Mouse (Mus musculus) frontal cortex, postnatal 25 days (tissue): ENCODE data around the gene Glo1.

Source experiments
- DNase-seq, 2 experiments: peaks; one replicate each; pipeline ENCODE4 v3.0.0; 2022; ENCODE audit warnings: low spot score in 2 of 2

Glo1 gene

DNA sequence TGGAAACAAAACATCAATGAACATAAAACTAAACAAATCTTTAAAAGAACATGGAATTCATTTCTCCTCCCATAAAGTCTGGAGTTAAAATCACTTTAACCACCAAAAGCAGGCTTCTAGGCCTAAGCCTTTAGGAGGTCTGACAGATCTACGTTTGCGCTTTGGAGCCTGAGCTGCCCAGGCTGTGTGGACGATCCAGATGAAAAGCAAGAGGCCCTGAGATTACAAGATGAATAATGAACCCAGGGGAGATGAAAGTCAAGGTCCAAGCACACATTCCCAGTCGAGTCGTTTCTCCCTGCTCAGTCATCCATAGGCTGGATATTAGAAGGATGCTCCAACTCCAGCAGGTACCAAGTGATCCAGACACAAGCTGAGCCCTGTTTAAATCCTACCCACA, 90.0 kb downstream of the Glo1 start:
- no peak for DNase-seq
